Mouse (Mus musculus) ES-Bruce4 (cell line): ENCODE measurements at regions not wholly inside any gene's neighbourhood (a gene's known extent, or its start where the extent isn't known, plus 50 kb on each side); places are given as distances from the start of the nearest gene placed in this dataset.

Experiments
- CTCF ChIP-seq: IDR thresholded peaks from one replicate; pipeline ENCODE4 v1.8.1; 2011; ENCODE audit warnings: low read depth, low read length
- EP300 ChIP-seq: IDR thresholded peaks from 2 replicates; pipeline ENCODE4 v1.6.1; 2011; ENCODE audit warnings: low read depth, low read length; ENCODE audit not compliant: insufficient read depth
- POLR2A ChIP-seq: IDR thresholded peaks from one replicate; pipeline ENCODE4 v1.8.1; 2011; ENCODE audit warnings: low read length; ENCODE audit not compliant: insufficient read depth

- TF ChIP-seq POLR2A (no peak), CTCF (no peak), EP300 (no peak)
Measured at GRCm38 (mm10) chr3:37940016-37940415, 215.7 kb upstream of the Gm5148 start.
